Mouse (Mus musculus) thymus, postnatal 14 days (tissue): ENCODE data around the gene Hist1h4f.
A peak's percentile ranks its signal among the peaks of the same experiment; 100 is the strongest.
"Not testable (repeated sequence)": the region's sequence is repeated elsewhere in the genome, so short reads cannot be mapped to it uniquely, and the experiment has no call there.

Experiments used
- DNase-seq: peaks from one replicate; pipeline ENCODE4 v3.0.0; 2021

The Hist1h4f gene

GRCm38 (mm10) chr13:23551146-23551834 lies at the start of gene Hist1h4f:
Gene Hist1h4f, minus strand, starts transcription at chr13:23551648.
- DNase-seq = peak; percentile 91

DNA sequence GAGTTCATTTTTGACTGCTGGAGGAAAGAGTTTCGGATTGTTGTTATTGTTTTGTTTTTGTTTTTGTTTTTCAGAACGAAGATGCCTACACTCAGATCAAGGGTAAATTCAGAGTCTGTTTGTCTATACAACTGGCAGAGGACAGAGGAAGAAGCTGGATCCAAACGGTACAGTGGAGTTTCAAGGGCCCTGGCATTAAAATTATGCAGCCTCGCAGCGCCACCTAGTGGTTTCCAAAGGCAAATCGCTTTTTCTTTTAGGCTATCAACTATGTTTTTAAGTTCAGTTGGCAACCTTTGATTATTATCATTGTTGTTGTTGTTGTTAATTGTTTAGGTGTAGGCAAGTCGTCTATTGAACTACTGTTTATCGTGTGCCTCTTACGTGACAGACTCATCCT lies 46.5 kb upstream of the Hist1h4f start:
- DNase-seq = peak; percentile 85

DNA sequence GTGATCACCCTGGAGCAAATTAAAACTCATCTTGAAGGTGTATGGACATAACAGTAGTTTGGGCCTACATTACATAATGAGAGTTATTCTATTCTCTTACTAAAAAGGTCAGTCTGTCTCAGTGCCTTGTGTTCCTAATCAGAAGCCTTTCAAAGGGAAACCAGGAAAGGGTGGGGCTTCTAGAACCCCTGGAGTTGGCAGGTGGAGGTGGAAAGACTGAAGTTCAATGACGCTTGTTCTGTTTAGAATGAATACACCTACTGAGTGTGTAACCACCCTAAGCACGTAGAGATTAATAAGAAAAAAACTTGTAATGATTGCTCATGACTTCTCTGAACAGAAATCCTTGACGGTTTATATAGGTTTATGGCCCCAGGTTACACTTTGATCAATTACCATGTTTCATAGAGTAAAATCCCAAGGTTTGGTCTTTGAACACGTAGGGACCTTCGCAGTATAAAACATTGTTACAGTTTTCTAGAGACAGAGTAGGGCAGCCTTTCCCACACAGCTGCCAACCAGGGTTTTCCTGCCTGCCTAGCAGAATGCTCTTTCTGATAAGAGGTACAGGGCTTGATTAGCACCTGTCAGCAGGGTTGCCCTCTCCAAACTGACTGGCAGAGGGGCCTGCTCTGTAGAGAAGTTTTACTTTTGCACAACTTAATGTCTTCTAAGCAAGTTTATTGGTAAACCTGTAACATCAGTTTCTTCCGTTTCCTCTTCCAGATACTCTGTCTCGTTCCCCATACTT lies 44.3 kb upstream of the Hist1h4f start:
- no peak for DNase-seq

DNA sequence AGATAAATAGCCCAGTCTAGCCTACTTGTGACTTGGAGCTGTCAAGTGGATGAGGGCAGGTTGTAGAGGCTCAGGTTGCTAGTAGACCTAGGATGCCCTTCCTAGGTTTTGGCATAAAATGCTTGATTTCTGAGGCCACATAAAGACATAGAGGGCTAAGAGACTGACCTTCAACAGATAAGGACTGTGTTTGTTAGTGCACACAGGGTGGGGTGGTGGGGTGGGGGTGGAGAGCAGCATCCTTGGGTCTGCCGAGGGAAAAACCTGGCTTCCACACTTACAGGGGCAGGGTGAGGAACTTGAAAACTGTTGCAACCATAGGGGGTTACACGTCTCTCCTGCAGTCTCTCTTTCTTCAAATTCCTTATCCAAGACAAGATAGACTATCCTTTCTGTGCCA lies 43.7 kb upstream of the Hist1h4f start:
- no peak for DNase-seq

DNA sequence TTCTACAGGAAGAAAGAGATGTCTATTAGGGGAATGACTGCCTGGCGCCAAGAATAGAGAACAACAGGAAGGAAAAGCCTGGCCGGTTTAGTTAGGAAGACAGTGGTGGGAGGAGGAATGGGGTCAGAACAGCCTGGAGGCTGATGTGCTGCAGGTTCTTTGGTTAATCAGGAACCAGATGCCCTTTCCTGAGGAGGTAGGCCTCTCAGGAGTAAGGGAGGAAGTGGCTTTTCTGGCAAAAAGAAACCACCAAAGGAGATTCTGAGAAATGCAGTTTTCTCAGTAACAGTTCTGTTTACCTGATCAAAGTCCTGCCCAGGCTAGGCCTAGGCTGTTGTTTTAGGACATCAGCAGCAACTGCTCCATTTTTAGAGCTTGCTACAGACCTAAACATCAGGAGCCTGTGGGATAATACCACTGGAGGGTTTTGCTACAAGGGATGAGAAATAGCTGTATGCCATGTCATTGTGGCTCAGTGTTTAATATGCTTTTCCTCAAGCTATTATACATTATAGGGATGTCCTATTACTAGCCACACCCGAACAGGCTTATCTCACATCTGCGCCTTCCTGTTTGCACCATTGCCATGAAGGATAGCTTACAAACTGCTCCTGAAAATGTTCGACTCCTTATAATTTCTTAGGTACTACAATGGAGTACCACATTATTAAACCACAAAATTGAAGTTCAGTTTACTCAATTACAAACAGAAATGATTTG lies 41.8 kb upstream of the Hist1h4f start:
- peak; percentile 20 for DNase-seq

DNA sequence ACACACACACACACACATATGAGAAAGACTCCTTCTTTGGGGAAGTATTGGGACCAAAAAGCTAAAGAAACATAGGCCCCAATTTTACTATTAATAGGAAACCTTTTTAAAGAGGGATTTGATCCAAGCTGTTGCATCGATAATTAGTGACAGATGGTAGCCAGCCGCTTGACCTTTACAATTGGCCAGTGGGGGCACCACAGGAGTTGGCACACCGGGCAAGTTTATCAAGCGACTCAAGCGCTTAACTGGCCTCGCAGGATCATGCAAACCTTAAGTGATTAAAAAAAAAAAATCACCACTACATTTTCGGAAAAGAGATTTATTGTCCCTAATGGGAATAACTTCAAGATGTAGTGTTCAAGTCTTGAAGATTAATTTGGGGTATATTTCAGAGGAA lies 41.2 kb upstream of the Hist1h4f start:
- DNase-seq = no peak

DNA sequence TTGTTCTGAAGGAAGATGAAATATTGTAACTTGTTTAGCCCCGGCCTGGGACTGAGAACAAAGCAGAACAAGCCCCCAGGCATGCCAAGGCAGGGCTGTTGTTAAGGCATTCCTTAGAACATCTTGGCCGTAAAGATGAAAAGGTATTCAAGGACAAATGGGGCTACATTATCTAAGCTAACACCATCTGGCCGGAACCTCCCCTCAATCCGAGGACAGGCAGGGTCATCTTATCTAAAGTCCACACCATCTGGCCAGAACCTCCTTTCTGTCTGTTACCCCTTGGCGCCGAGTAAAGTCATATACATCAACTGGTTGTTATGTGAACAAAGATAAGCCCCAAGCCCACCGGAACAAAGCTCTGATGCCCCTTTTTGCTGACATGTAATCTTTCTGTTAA lies 40.4 kb upstream of the Hist1h4f start:
- DNase-seq = not testable (repeated sequence)

- DNase-seq = no peak
Observed at GRCm38 (mm10) chr13:23591206-23591605, 39.8 kb upstream of the Hist1h4f start.

DNA sequence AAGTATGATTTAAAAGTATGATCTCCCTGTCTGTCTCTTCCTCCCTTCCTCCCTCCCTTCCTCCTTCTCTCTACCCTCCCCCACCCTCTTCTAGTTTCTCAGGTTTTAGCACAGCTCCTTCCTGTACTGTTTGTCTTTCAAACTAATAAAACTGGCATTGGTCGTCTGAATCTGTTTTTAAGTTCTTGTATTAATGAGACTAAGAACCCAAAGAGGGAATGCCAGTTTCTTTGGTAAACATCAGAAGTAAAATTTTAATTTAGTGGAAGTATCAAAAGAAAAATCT lies 35.4 kb upstream of the Hist1h4f start:
- no peak for DNase-seq

DNA sequence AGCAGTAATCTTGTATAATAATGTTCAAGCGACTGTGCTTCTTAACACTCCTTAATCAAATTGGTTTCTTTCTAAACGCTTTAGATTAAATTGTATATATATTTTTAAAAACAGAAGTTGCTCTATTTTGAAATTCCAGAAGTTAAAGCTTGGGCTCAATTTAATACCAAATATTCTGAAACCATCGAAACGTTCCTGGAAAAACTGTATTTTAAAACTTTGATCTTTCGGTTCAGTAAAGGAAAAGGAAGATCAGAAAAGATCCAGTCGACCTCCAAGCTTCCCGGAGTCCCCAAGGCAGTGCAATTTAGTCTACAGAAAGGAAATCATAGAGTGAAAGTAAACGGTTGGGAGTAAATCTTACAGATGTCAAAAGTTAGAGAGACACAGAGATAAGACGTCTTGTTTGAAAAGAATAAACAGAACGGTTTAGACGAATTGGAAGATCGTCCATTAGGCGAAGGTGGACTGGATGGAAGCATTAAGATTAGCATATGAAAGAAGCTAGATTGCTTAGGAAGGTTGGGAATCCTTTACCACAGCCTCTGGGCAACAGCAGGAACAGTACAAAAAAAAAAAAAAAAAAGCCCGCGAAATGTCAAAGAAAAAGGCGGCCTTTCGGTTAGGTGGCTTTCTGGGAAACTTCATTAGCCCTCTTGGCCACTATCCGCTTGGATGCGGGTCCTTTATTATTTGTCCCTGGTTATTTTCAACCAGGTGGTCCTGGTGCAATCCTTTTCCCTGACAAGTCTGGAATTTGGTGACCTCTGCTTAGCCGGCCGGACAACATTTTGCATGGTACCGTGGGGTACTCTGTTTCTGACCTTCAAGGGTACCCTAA lies 34.9 kb upstream of the Hist1h4f start:
- peak; percentile 20 for DNase-seq

DNA sequence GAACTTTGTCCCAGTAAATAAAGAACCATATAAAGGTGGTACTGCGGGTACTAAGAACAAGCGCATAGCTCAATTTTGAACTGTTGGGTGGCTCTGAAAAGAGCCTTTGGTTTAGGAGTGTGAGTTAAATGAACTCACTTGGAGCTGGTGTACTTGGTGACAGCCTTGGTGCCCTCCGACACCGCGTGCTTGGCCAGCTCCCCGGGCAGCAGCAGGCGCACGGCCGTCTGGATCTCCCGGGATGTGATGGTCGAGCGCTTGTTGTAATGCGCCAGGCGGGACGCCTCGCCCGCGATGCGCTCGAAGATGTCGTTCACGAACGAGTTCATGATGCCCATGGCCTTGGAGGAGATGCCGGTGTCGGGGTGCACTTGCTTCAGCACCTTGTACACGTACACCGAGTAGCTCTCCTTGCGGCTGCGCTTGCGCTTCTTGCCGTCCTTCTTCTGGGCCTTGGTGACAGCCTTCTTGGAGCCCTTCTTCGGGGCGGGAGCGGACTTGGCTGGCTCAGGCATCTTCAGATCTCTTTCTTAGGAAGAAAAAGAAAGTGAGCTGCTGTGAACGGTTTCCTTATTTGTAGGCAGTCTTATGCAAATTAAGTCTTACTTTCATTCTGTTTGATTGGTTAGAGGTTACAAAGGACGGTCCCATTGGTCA lies 34.1 kb upstream of the Hist1h4f start:
- DNase-seq = peak; percentile 83

DNA sequence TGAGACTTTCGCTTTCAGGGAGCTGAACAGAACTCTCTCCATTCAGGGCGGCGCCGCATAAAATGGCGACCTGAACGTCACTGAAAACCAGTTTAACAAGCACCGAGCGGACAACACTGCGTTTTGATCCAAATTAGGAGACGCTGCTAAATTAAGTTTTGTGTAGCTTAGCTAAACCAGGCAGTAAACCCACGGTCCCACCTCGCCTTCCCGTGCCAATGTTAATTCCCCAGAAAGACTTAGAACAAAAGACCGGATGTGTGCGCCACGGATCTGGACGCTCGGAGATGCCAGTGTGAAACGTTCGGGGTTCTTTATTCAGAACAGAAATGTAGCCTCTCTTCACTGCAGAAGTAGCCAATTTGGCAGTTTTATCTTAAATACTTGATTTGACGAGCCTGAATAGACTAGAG lies 33.6 kb upstream of the Hist1h4f start:
- DNase-seq = peak; percentile 75

GRCm38 (mm10) chr13:23584331-23584730 lies 32.9 kb upstream of the Hist1h4f start:
- DNase-seq = peak; percentile 23

DNA sequence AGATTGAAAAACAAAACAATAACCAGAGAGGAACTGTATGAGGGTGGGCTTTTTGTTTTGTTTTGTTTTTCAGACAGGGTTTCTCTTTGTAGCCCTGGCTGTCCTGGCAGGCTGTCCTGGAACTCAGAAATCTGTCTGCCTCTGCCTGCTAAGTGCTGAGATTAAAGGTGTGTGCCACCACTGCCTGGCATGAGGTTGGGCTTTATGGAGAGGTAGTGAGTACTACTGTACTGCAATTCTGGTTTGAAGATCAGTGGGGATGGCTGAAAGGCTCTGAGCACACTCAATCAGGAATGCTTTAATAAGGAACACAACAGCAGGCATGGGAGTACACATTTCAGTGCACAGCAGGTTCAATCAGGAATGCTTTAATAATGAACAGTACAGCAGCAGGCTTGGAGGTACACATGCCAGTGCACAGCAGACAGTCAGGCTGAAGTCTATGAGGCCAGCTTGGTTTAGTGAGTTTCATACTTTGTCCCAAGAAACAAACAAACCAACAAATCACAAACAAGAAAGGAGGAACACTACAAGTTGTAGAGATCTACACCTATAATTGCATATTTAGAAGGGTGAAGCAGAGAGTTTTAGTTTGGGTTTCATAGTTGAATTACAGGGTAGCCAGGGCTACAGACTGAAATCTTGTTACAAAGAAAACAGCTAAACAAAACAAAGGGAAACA lies 32.1 kb upstream of the Hist1h4f start:
- no peak for DNase-seq

DNA sequence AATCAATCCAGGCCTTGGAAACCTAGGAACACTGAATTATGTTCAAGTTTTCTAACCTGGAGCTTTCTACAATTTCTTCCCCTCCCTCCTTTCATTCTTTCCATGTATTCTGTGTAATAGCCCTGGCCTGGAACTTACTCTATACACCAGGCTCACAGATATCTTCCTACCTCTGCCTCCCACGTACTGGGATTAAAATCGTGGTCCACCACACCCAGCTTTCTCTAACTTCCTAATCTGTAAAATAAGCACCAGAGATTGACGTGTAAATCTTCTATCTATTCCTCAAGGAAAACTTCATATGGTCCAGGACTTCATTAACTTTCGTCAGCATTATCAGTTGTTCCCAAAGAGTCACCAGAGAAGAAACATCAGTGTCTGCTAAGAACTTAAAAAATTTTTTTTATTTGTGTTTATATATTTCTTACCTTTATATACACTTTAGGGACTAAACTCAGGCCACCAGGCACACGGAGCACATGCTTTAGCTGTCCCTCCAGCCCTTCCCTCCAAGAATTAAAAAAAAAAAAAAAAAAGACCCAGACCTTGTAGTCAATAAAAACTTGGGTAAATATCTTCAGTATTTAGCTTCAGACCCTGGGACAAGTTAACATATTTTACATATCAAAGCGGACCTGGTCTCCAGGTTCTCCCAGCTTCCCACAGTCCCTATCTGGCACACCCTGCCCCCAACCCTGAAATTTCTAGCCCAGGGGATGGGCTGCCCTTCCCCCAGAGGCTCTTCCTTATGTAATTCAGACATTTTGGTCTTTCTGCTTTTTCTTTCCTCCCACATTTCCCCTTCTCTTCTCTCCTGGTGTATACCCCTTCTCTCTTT lies 31.0 kb upstream of the Hist1h4f start:
- DNase-seq = peak; percentile 22

GRCm38 (mm10) chr13:23581408-23582218 lies 30.2 kb upstream of the Hist1h4f start, which contains the start of gene Hist1h4d:
Gene Hist1h4d, plus strand, starts transcription at chr13:23581598.
- DNase-seq = peak; percentile 97

DNA sequence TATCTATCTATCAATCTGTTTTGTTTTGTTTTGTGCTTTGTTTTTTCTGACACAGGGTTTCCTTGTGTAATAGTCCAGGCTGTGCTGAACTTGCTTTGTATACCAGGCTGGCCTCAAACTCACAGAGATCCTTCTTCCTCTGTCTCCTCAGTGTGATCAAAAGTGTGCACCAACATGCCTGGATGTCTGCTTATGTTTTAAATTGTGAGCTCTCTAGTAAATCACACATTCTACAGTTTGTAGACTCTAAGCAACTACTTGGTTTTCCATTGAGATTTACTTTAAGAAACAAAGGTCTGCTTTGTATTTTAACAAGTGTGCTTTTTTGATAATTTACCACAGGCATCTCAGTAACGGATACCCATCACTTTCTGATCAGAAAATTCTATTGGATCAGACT lies 26.4 kb upstream of the Hist1h4f start:
- DNase-seq = no peak

DNA sequence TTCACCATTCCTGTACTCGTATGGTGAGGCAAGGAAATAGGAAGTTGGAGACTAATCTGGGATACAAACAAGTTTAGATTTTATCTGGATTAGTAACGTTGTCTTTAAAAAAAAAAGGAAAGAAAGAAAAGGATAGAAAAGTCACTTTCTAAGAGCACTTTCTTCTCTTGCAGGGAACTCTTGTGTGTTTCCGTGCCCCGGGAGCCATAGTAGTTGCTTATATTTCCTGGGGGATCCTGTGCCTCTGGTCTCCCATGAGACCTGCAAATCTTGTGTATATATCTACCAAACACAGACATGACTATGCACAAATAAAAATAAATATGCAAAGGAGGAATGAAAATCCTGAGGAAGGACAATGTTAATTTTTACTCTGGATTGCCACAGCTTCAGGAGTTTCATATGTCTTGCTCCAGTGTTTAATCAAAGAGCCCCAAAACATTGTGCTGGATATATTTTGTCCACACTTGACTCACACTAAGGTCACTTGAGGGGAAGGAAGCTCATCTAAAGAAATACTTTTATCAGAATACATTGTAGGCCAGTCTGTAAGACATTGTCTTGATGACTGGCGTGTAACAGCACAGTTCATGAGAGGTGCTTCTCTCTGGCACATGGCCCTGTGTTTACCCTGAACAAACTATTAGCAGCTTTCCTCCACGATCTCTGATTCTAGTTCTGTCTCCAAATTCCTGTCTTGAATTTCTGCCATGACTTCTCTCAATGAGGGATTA lies 25.6 kb upstream of the Hist1h4f start:
- DNase-seq = no peak

GRCm38 (mm10) chr13:23576351-23576881 lies 25.0 kb upstream of the Hist1h4f start:
- no peak for DNase-seq
